Mouse (Mus musculus): ENCODE results near the gene Gga3.

GRCm38 (mm10) chr11:115635484-115635883, 31.6 kb upstream of the Gga3 start:
- TF ChIP-seq CTCF (IDR thresholded peaks at IDR 0.05; ENCODE audit: borderline replicate concordance, insufficient read depth, low read length) (no peak), POLR2A (IDR thresholded peaks at IDR 0.05; ENCODE audit: low read depth, low read length) (no peak)
